Comparison of ENCODE assay signal across 14 mouse cellular contexts in genomic region chr15:103297313-103297712, GRCm38 (mm10). TPM values are rescaled to one million over a fixed set of nuclear protein-coding genes. Genes with fewer than 3 reads are reported as not detected.
DNase-seq lines count a peak whose midpoint lies in the region; ATAC-seq lines count a peak whose summit lies in the region.
"Had no signal": no experiment of that assay in that cellular context is flagged by ENCODE, and none has a peak within 500 bp of the region (broad histone marks: within the 10 kb centered on the region; RNA-seq: fewer than 3 reads in every experiment).

No protein-coding gene starts in this region.

- H3K4me1 ChIP-seq in lung, embryonic 15.5 days = peaks cover 62% of the 10 kb centered on the region
- H3K4me1 ChIP-seq in forebrain, embryonic 16.5 days (replicated peaks; ENCODE audit: control insufficient read depth, insufficient read depth, low read length) = peaks cover 52% of the 10 kb centered on the region
- H3K4me1 ChIP-seq in limb, embryonic 13.5 days = peaks cover 90% of the 10 kb centered on the region
- peaks cover 71% of the 10 kb centered on the region for H3K4me1 ChIP-seq in neural tube, embryonic 14.5 days (ENCODE audit: control insufficient read depth, insufficient read depth, low read length)

- no peak for ATAC-seq in lung, embryonic 15.5 days (ENCODE audit: borderline replicate concordance, extremely low read depth, low FRiP score, low TSS enrichment)
- peak; percentile 2; the same call in 1 of the 2 replicates for ATAC-seq in forebrain, embryonic 16.5 days
- no peak for ATAC-seq in limb, embryonic 13.5 days (ENCODE audit: low FRiP score, low read depth)
- ATAC-seq in neural tube, embryonic 14.5 days (ENCODE audit: low read depth) = no peak
- ATAC-seq in megakaryocyte, adult 5-6 weeks (ENCODE audit: poor library complexity, severe bottlenecking) = no peak

- 62% methylated on average over 6 of the region's 6 CpGs for WGBS in lung, embryonic 15.5 days
- WGBS in forebrain, embryonic 16.5 days = 27% methylated on average over 6 of the region's 6 CpGs
- WGBS in limb, embryonic 13.5 days = 36% methylated on average over 6 of the region's 6 CpGs
- WGBS in neural tube, embryonic 14.5 days = 14% methylated on average over 6 of the region's 6 CpGs

- no peak for DNase-seq in lung, postnatal 10 days
- no peak for DNase-seq in left cerebral cortex, adult 9 months (ENCODE audit: low spot score in 2 of 2)
- no peak for DNase-seq in cerebellum, postnatal 36 days
- DNase-seq: heart, postnatal 14 days; kidney, postnatal 10 days; right cerebral cortex, adult 18-20 months; thymus, postnatal 36 days had no signal

- H3K9ac ChIP-seq in lung, embryonic 15.5 days = no peak overlapping the region
- H3K9ac ChIP-seq in forebrain, embryonic 16.5 days (replicated peaks; ENCODE audit: low read depth, low read length) = no peak overlapping the region
- 0 out of 2 replicates have a peak overlapping the region, but pooled peaks have one; percentile 19 for H3K9ac ChIP-seq in limb, embryonic 13.5 days
- H3K9ac ChIP-seq in neural tube, embryonic 14.5 days (replicated peaks; ENCODE audit: low read depth, low read length) = peak overlapping the region; percentile 30

- peaks cover 28% of the 10 kb centered on the region for H3K36me3 ChIP-seq in lung, embryonic 15.5 days
- peaks cover 8% of the 10 kb centered on the region for H3K36me3 ChIP-seq in forebrain, embryonic 16.5 days (ENCODE audit: control insufficient read depth, insufficient read depth)
- H3K36me3 ChIP-seq in limb, embryonic 13.5 days = peaks cover 45% of the 10 kb centered on the region
- H3K36me3 ChIP-seq in neural tube, embryonic 14.5 days (ENCODE audit: control insufficient read depth, insufficient read depth, low read length) = no peaks in the 10 kb centered on the region

- no peaks in the 10 kb centered on the region for H3K27me3 ChIP-seq in lung, embryonic 15.5 days
- H3K27me3 ChIP-seq in forebrain, embryonic 16.5 days (replicated peaks; ENCODE audit: control insufficient read depth, insufficient read depth, low read length) = no peaks in the 10 kb centered on the region
- H3K27me3 ChIP-seq in limb, embryonic 13.5 days = no peaks in the 10 kb centered on the region
- no peaks in the 10 kb centered on the region for H3K27me3 ChIP-seq in neural tube, embryonic 14.5 days (ENCODE audit: control insufficient read depth, insufficient read depth, low read length)

- no peak overlapping the region for H3K4me3 ChIP-seq in lung, embryonic 15.5 days
- H3K4me3 ChIP-seq in forebrain, embryonic 16.5 days (replicated peaks; ENCODE audit: low read length) = no peak overlapping the region
- no peak overlapping the region for H3K4me3 ChIP-seq in limb, embryonic 13.5 days
- H3K4me3 ChIP-seq in neural tube, embryonic 14.5 days (ENCODE audit: low read depth, low read length) = no peak overlapping the region

- peak overlapping the region; percentile 93 for H3K27ac ChIP-seq in lung, embryonic 15.5 days
- peak overlapping the region; percentile 97 for H3K27ac ChIP-seq in forebrain, embryonic 16.5 days (ENCODE audit: low read length)
- peak overlapping the region; percentile 97; the same call in 1 of the 2 replicates for H3K27ac ChIP-seq in limb, embryonic 13.5 days
- peak overlapping the region; percentile 100 for H3K27ac ChIP-seq in neural tube, embryonic 14.5 days (ENCODE audit: low read depth, low read length)

- H3K4me2 ChIP-seq in lung, embryonic 15.5 days = no peak overlapping the region
- H3K4me2 ChIP-seq in forebrain, embryonic 16.5 days (ENCODE audit: low read length) = no peak overlapping the region
- H3K4me2 ChIP-seq in limb, embryonic 13.5 days (replicated peaks) = no peak overlapping the region
- no peak overlapping the region for H3K4me2 ChIP-seq in neural tube, embryonic 14.5 days (ENCODE audit: low read depth, low read length)

- H3K9me3 ChIP-seq in lung, embryonic 15.5 days = no peaks in the 10 kb centered on the region
- no peaks in the 10 kb centered on the region for H3K9me3 ChIP-seq in forebrain, embryonic 16.5 days (ENCODE audit: control insufficient read depth, low read length)
- H3K9me3 ChIP-seq in limb, embryonic 13.5 days = no peaks in the 10 kb centered on the region
- H3K9me3 ChIP-seq in neural tube, embryonic 14.5 days (ENCODE audit: control insufficient read depth, low read length) = no peaks in the 10 kb centered on the region

RNA-seq across cellular contexts. Expression of gene Gpr84, which starts 13.1 kb away (rescaled TPM):
- polyA plus RNA-seq in lung, embryonic 15.5 days (2015; fragmentation: Nextera tagmentation; extraction: Ambion mirVana) = 0.29 and 0.36 TPM in 2 replicates
- polyA plus RNA-seq in forebrain, embryonic 16.5 days (2015; fragmentation: Nextera tagmentation; extraction: Ambion mirVana) = 0.24 and 0.73 TPM in 2 replicates
- 0.34 and 0.41 TPM in 2 replicates for polyA plus RNA-seq in limb, embryonic 13.5 days (2015; fragmentation: Nextera tagmentation; extraction: Ambion mirVana)
- polyA plus RNA-seq in neural tube, embryonic 14.5 days (2014; fragmentation: Nextera tagmentation; extraction: Ambion mirVana) = 0.35 and 0.40 TPM in 2 replicates
- 2.9 and 3.8 TPM in 2 replicates for total RNA-seq in megakaryocyte, adult 5-6 weeks (2015)
- 1.7 and 3.3 TPM in 2 replicates for total RNA-seq in megakaryocyte, adult 5-6 weeks (2017)
- total RNA-seq: adrenal gland, adult 18-20 months; heart, postnatal 14 days had no signal

RNA-seq across cellular contexts. Expression of gene Copz1, which starts 24.8 kb away (rescaled TPM):
- 287 and 293 TPM in 2 replicates for polyA plus RNA-seq in lung, embryonic 15.5 days (2015; fragmentation: Nextera tagmentation; extraction: Ambion mirVana)
- polyA plus RNA-seq in forebrain, embryonic 16.5 days (2015; fragmentation: Nextera tagmentation; extraction: Ambion mirVana) = 221 TPM in 2 replicates
- polyA plus RNA-seq in limb, embryonic 13.5 days (2015; fragmentation: Nextera tagmentation; extraction: Ambion mirVana) = 283 TPM in 2 replicates
- polyA plus RNA-seq in neural tube, embryonic 14.5 days (2014; fragmentation: Nextera tagmentation; extraction: Ambion mirVana) = 195 and 216 TPM in 2 replicates
- total RNA-seq in megakaryocyte, adult 5-6 weeks (2015) = 246 and 255 TPM in 2 replicates
- total RNA-seq in megakaryocyte, adult 5-6 weeks (2017) = 87.7 and 93.9 TPM in 2 replicates

RNA-seq across cellular contexts. Expression of gene Nfe2, which starts 39.1 kb away (rescaled TPM):
- 3.6 and 4.7 TPM in 2 replicates for polyA plus RNA-seq in lung, embryonic 15.5 days (2015; fragmentation: Nextera tagmentation; extraction: Ambion mirVana)
- 0.30 and 0.39 TPM in 2 replicates for polyA plus RNA-seq in forebrain, embryonic 16.5 days (2015; fragmentation: Nextera tagmentation; extraction: Ambion mirVana)
- polyA plus RNA-seq in limb, embryonic 13.5 days (2015; fragmentation: Nextera tagmentation; extraction: Ambion mirVana) = 2.8 and 3.8 TPM in 2 replicates
- 1.9 and 2.0 TPM in 2 replicates for polyA plus RNA-seq in neural tube, embryonic 14.5 days (2014; fragmentation: Nextera tagmentation; extraction: Ambion mirVana)
- 205 and 258 TPM in 2 replicates for total RNA-seq in megakaryocyte, adult 5-6 weeks (2015)
- total RNA-seq in megakaryocyte, adult 5-6 weeks (2017) = 218 and 249 TPM in 2 replicates
- total RNA-seq: left cerebral cortex, adult 8-10 months had no signal

RNA-seq across cellular contexts. Expression of gene Zfp385a, which starts 42.6 kb away (rescaled TPM):
- 7.7 and 9.0 TPM in 2 replicates for polyA plus RNA-seq in lung, embryonic 15.5 days (2015; fragmentation: Nextera tagmentation; extraction: Ambion mirVana)
- polyA plus RNA-seq in forebrain, embryonic 16.5 days (2015; fragmentation: Nextera tagmentation; extraction: Ambion mirVana) = 12.2 and 13.1 TPM in 2 replicates
- 11.7 and 13.1 TPM in 2 replicates for polyA plus RNA-seq in limb, embryonic 13.5 days (2015; fragmentation: Nextera tagmentation; extraction: Ambion mirVana)
- polyA plus RNA-seq in neural tube, embryonic 14.5 days (2014; fragmentation: Nextera tagmentation; extraction: Ambion mirVana) = 19.2 and 20.7 TPM in 2 replicates
- 35.8 and 40.1 TPM in 2 replicates for total RNA-seq in megakaryocyte, adult 5-6 weeks (2015)
- total RNA-seq in megakaryocyte, adult 5-6 weeks (2017) = 6.8 and 9.4 TPM in 2 replicates

RNA-seq across cellular contexts. Expression of gene Hnrnpa1, which starts 57.1 kb away (rescaled TPM):
- polyA plus RNA-seq in lung, embryonic 15.5 days (2015; fragmentation: Nextera tagmentation; extraction: Ambion mirVana) = 860 and 895 TPM in 2 replicates
- 935 and 1,030 TPM in 2 replicates for polyA plus RNA-seq in forebrain, embryonic 16.5 days (2015; fragmentation: Nextera tagmentation; extraction: Ambion mirVana)
- polyA plus RNA-seq in limb, embryonic 13.5 days (2015; fragmentation: Nextera tagmentation; extraction: Ambion mirVana) = 1,120 and 1,163 TPM in 2 replicates
- 635 and 713 TPM in 2 replicates for polyA plus RNA-seq in neural tube, embryonic 14.5 days (2014; fragmentation: Nextera tagmentation; extraction: Ambion mirVana)
- total RNA-seq in megakaryocyte, adult 5-6 weeks (2015) = 320 and 365 TPM in 2 replicates
- 765 and 767 TPM in 2 replicates for total RNA-seq in megakaryocyte, adult 5-6 weeks (2017)

Comparison
In these comparisons a context has a peak if more than half of its experiments do, and no peak if none do; other contexts are left out.
1. H3K9ac ChIP-seq: peak in limb, embryonic 13.5 days (single experiment) and neural tube, embryonic 14.5 days (single experiment); none in lung, embryonic 15.5 days (single experiment) and forebrain, embryonic 16.5 days (single experiment).
2. Peak in every context shown above with its lines, with median percentiles within 50 percentile points of each other: H3K27ac ChIP-seq.